Mouse (Mus musculus): ENCODE measurements around the gene Ncaph2.

Gene Ncaph2

DNA sequence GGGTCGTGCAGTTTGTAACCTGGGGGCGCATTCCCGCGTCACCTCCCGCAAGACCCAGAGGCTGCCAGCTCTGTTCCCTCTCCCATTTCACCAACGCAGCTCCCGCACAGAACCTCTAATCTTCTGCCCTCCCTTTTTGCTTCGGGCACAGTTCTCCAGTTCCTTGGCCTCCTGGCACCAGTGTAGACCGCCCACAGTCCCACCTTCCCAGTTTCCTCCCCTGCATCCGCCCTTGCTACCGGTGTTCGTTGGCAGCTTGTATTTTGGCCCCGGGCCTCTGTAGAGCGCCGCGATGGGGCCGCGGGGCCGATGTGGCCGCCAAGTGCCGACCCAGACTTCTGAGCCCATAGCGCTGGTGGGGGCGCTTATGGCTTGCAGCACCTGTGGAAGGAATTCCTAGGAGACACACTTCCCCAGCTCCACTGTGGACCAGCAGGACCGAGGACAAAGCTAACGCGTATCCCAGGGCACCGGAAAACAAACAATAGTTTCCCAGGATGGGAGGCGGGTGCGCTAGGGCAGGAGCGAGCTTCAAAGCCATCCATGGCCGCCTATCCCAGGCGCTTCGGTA is 23.4 kb downstream of the Ncaph2 start, which contains the start of gene Odf3b:
Odf3b (minus strand) TSS at position 452 of the 571 bp plus-strand sequence.
- DNase-seq (ENCODE audit: low read depth, low spot score) = no peak

DNA sequence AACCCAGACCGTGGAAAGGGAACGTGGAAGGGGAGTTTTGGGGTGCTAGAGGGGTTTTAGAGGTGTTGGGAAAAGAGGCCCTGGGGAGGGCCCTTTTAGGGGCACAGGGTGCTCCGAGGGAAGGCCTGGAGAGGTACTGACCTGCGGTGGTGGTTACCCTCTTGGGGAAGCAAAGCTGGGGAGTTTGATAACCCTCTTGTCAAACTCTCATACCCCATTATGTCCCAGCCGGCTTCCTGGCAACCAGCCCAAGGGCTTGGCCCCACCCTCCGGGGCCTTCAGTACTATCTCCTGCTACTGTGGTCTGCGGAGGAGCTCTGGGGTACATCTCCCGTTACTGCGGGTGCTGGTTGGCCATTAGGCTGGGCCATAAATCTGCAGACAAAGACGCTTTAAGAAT is 23.9 kb downstream of the Ncaph2 start:
- DNase-seq (ENCODE audit: low read depth, low spot score) = no peak

DNA sequence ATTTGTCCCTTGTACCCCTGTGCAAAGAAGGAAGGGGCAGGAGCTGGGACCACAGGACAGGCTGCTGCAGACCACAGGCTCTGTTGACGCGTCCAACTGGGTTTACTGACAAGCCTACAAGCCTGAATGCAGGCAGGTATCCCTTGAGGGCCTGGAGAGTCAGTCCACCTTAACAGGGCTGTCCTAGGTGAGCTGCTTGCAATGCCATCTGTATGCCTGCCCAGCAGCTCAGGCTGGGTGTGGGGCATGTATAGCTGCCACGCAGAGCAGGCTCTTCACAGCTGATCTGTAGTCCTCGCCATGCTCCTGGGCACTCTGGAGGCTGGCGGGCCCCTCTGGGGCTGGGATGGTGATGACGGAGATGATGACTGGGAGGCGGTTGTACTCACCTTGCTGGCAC is 29.1 kb downstream of the Ncaph2 start, which contains the start of gene Klhdc7b:
Klhdc7b (plus strand) TSS at position 301 of the 400 bp plus-strand sequence.
- no peak for DNase-seq (ENCODE audit: low read depth, low spot score)

DNA sequence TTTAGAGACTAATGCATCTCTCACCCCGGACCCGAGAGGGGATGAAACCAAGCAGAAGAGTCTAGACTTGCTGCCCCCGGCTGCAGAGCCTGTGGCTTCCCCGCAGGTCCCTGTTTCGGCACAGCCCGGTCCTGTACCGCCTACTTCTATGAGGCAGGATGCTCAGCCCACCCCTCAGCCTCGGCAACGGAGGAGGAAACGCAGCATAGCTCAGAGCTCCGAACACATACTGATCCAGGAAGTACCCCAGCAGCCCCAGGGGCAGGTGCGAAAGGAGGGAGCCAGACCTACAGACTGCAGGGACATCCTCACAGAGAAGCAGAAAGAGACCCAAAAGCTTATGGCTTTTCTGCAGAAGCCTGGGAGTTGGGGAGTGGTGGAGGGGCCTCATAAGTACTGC is 31.6 kb downstream of the Ncaph2 start:
- DNase-seq (ENCODE audit: low read depth, low spot score) = no peak

DNA sequence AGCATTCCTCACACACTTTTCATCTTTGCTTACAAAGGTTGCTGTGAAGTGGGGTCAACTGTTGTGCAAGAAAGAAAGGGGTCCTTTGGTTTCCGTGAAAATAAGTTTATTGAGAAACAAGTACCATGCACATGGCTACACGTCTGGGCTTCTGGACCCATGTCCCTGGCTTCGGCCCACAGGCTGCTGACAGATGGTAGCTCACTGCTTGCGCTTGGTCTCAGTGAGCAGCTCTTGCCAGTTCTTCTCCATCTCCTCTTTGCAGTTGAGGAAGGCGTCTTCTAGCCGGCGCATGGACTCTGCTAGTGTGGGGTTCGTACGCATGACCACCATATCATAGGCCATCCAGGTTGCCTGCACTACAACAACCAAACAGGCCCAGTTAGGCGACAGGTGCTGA is 34.6 kb downstream of the Ncaph2 start:
- DNase-seq (ENCODE audit: low read depth, low spot score) = no peak

DNA sequence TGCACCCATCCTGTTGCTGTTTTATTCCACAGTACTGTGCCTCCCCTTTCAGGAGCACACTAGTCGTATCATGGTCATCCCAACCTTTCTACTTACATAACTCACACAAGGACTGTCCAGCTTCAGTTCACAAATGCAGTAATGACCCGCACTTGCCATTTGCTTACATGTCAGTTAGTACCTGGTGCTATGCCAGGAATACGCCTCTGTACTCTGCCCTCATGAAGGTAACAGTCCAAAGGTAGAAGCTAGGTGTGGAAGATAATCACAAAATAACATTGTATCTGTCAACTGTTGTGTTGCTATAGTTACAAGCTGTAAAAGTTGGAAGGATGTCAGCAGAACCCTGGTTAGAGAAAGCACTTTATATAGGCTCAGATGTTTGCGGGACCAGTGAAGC is 41.4 kb downstream of the Ncaph2 start:
- DNase-seq (ENCODE audit: low read depth, low spot score) = no peak

DNA sequence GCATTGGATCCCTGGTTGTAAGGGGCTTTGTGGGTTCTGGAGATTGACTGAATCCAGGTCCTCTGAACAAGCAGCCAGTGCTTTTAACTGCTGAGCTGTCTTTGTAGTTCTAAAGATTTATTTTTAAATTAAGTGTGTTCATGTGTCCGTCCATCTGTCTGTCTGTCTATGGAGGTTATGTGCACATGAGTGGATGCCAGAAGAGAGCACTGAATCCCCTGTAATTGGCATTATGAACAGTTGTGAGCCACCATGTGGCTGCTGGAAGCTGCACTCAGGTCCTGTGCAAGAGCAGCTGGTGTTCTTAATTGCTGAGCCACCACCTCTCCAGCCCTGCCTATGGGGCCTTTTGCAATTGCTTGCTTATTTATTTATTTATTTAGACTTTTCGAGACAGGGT is 42.6 kb downstream of the Ncaph2 start:
- DNase-seq (ENCODE audit: low read depth, low spot score) = no peak

DNA sequence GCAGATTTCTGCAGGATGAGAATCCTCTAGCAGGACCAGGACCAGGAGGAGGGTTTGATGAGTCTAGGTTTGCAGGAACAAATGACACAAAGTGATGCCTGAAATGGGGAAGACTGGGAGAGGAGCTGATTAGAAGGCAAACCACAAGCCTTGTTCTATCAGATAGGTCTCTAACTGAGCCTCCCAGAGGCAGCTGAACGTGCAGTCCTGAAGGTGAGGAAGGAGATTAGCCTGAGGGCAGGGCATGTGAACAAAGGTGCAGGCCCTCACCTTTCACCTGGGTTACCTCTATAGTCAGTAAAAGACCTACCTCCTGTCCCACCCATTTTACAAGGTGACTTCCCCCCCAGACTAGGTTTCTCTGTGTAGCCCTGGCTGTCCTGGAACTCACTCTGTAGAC is 44.2 kb downstream of the Ncaph2 start:
- no peak for DNase-seq (ENCODE audit: low read depth, low spot score)

DNA sequence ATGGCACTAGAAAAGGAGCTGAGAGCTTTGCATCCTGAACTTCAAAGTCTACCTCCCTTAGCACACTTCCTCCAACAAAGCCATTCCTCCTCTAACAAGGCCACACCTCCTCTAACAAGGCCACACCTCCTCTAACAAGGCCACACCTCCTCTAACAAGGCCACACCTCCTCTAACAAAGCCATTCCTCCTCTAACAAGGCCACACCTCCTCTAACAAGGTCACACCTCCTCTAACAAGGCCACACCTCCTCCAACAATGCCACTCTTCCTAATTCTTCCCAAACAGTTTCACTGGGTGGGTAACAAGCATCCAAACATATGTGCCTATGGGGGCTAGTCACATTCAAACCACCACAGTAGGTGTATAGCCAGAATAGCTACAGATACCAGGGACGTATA is 47.0 kb downstream of the Ncaph2 start:
- no peak for DNase-seq (ENCODE audit: low read depth, low spot score)

DNA sequence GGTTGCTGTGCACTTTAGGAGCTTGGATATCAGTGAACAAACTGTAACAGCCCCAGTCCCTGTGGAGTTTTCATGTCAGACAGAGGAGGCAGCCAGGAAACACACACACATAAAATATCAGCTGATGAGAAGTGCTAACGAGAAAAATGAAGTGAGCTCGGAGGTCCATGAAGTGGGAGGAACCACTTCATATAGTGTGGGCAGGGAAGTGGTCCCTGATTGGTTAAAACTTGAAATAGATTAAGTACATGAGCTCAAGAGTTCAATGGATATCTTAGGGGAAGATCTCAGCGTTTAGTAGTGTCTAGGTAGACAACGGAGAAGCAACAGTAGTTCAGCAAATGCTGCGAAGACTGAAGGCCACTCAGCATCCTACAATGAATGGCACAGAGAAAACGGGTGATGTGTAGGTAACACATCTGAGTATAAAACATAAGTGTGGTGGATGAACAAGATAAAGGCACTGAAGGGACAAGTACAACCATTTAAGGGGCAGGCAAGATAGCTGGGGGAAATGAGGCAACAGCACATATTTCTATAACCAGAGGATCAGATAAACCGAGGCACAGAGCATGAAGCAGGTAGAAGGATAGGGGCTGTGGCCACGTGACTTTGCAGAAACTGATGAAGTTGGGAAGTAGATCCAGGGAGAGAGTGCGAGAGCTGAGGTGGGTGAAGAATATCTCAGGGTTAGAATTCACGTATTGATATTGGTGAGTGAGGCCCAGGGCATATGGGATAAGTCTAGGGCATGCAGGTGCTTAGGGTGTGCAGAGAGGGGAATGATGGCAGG is 49.5 kb downstream of the Ncaph2 start:
- DNase-seq (ENCODE audit: low read depth, low spot score) = no peak

DNA sequence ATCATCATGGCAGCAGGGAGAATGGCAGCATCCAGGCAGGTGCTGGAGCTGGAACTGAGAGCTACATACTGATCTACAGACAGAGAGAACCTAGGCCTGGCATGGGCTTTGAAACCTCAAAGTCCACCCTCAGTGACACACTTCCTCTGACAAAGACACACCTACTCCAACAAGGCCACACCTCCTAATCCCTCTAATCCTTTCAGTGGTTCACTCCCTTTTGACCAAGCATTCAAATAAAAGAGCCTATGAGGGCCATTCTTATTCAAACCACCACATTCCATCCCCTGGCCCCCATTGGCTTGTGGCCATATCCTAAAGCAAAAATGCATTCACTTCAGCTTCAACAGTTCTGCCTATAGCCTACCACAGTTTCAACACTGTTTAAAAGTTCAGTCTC is 51.2 kb downstream of the Ncaph2 start:
- DNase-seq (ENCODE audit: low read depth, low spot score) = no peak

DNA sequence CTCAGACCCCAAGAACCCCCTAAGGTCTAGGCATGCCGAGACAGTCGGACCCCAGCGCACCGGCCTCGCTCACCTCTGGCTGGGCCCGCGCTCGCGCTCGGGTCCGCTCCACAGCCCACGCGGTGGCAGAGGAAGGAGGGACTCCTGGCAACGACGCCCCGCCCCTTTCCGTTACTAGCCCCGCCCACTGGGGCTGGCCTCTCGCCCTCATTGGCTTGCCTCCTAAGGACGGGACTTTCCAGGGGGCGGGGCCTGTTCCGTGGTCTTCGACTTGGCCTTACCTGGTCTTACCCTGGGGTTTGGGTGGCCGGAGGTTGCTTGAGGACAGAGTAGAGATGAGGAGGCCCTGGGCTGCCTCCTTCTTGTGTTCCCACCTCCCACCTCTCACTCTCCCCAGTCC is 54.6 kb downstream of the Ncaph2 start, which contains the start of gene Syce3:
Syce3 (minus strand) TSS at position 386 of the 400 bp plus-strand sequence.
- no peak for DNase-seq (ENCODE audit: low read depth, low spot score)

DNA sequence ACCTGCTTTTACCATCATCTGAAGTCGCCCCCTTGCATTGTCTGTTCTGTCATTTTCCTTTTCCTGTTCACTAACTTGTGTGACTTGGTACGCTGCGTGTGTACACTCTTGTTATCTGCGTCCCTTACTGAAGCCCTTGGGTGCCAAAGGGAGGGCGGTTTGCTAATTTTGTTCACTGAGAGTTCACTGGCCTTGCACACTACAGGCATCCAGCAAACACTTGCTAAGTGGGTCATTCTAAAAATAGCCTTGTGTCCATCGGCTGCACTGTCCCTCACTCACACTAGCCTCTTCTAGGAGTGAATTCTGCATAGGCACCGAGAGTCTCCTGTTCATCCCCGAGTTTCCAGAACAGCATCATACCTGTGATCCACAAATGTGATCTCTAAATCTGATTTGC is 59.8 kb downstream of the Ncaph2 start:
- no peak for DNase-seq (ENCODE audit: low read depth, low spot score)

DNA sequence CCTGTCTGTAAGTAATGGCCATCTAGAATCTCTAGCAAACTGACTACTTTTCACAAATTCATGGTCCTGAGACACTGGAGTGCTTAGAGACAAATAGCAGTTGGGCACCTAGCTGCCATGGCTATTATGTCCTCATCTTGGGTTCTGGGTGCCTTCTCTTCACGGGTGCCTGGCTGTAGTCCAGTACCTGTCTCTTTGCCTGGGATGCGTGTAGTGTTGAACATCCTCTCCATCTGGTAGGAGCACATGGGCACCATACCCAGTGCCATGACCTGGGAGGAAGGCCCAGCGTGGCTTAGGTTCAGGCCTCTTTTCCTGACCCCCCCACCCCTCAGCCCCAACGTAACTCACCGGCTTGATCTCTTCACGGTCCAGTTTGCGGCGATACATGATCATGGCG is 66.4 kb downstream of the Ncaph2 start:
- DNase-seq (ENCODE audit: low read depth, low spot score) = no peak
